Mouse (Mus musculus) lung, postnatal 10 days (tissue): Measurements from ENCODE around the gene Cspg4.

ENCODE experiments used
- DNase-seq: peaks from one replicate; pipeline ENCODE4 v3.0.0; 2021

Gene Cspg4

DNA sequence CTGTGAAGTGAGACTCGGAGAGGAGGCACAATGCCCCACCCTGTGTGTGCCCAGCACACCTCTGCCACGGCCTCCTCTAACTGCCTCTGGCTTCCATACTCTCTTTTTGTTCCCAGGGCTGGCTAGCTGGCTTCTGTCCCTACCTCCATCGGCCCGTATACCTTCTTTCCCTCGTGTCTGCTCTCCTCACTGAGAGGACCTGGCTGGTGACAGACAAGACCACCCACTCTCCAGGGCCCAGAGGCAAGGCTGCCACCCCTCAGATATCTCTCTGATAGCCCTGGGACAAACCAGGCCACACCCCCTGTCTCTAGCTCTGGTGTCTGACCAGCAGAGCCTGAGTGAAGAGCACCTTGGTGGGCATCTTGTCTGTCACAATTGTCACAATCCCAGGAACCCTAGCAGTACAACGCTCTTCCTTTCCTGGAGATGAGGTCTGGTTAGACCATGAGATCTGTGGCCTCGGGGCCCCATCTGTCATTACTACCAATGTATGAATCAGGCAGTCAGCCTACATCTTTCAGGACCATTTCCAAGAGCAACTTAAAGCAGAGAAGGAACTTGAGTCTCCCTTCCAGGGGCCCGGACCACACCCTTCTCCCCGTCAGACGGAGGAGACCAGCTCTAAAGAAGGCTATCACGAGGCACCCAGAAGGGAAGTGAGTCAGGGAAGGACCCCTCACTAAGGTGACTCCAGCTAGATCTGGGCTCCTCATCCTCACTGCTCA lies 1.0 kb downstream of the Cspg4 start:
- peak; percentile 7 for DNase-seq

DNA sequence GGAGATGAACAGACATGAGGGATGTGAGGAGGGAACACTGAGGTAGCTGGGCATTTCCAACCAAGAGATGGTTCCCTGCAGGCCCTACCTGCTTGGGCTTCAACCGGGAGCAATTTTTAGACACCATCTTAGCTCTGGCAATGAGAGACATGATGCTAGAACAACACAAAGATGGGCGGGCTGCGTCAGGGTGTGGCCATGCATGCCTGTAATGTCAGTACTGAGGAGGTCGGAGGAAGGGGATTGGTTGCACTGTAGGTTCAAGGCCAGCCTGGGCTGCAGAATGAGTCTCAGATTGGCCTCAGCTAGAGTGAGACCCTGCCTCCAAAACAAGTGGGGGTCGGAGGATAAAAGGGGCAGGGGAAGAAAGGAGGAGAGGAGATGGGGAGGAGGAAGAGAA lies 1.6 kb downstream of the Cspg4 start:
- DNase-seq: peak; percentile 12

DNA sequence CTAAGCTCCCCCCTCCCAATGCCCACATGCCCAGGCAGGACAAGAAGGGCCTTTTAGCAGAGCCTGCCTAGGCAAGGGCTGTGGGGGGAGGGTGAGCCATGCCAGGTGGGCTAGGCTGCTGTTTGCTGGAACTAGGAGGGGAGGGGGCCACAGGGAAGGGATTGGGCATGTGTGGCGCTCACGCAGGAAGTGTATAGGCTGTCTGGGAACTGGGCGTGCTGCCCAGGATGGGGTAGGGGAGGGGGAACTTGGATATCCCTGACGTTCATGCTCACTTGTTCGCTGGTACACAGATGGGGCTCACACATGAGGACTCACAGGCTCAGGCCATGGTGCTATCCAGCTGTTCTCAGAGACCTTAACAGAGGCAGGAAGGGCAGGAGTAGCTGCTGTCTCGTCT lies 3.5 kb downstream of the Cspg4 start:
- DNase-seq: peak; percentile 88

DNA sequence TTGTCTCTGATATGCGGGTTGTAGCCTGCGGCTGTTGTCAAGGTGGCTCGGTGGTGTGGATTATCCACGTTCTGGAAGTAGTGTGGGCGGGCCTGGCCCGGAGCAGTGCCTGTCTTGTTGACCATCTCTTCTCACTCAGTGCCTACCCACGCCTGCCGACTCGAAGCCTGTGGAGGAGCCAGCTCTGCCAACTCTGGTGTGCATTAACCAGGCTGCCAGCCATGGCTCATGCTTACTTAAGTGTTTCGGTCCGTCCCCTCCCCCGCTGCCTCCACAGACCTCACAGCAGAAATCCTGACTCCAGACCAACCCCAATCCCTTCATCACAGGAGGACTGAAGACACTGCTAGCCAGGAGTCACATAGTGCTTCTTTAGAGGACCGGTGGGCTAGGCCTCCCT lies 4.7 kb downstream of the Cspg4 start:
- DNase-seq: peak; percentile 25

DNA sequence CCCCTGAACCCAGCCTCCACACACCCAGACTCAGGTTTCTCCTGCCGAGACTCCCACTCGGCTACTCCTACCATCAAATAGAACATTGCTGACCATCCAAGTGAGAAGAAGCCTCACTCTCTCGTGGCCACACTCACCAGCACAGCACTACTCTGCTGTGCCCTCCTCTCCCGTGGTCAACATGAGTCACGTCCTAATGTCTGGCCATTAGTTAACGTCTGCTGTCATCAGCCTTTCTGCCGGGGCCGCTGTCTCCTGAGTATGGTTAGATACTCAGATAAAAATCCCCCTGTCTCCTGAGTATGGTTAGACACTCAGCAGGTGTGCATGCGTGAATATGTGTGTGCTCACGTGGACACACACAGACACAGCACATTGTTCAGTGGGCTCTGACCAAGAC lies 5.9 kb downstream of the Cspg4 start:
- DNase-seq: no peak

DNA sequence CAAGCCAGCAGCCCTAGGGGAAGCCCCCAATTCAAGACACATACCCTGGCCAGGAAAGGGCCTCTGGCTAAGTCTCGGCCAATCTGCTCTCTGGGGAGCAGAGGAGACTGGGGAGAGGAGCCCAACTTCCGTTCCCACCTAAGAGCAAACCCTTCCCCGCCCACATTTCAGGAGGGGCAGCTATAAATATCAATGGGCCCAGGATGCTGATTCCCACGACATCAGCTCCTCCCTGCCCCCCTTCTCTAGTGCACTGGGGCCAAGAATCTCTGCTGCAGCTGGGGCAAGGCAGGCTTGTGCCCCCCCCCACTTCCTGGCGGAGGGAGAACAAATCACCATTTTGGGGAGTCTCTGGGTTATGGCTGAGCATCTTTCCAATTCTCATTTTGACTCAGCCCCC lies 6.4 kb downstream of the Cspg4 start:
- DNase-seq: peak; percentile 85

DNA sequence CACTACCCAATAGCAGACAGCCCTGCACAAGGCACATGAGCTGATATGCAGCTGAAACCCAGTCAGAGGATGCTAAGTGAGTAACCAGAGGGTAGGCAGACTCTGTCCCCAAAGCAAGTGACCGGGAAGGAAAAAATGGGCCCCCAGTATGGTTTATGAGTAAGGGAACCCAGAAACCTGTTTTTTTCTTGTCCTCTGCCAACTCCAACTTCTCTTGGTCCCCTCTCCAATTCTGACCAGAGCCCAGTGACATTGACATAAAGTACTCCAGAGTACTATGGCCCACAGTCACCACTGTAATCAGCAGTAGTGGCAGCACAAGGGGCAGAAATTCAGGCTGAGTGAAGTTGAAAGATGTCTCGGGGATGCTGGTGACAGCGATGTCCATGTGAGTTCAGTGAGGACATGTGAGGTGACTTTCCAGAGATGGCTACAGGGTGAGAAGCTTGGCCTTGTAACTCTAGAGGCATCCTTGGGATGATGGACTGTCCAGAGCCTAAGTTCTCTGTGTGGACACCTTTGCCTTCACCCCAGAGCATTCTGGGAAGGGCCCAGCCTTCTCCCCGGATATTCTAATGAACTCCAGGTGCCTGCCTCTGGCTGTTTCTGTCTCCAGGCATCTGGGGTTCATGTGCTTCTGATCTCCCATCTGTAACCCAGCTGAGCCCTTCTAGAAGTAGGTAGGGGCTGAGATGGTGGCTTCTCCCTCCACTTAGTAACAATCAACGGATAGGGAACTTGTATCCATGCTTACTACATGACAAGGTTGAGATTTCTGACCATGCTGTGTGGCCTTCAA lies 7.5 kb downstream of the Cspg4 start:
- peak; percentile 33 for DNase-seq

DNA sequence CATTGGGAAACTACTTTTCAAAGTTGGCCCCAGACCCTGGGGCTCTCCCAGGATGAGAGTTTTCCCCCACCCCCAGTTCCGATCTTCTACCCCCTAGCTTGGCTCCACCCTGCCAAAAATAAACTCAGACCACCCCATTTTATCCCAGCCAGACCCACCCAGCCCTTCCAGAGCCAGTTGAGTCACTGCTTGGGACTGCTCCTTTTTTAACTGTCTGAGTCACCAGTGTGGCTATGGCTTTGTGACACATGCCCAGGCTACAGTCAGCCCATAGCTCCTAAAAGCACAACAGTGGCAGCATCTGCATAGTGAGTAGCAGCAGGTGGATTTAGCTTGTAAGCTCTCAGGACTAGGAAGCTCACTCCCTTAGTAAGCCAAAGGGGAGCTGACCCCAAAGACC lies 8.3 kb downstream of the Cspg4 start:
- peak; percentile 24 for DNase-seq

DNA sequence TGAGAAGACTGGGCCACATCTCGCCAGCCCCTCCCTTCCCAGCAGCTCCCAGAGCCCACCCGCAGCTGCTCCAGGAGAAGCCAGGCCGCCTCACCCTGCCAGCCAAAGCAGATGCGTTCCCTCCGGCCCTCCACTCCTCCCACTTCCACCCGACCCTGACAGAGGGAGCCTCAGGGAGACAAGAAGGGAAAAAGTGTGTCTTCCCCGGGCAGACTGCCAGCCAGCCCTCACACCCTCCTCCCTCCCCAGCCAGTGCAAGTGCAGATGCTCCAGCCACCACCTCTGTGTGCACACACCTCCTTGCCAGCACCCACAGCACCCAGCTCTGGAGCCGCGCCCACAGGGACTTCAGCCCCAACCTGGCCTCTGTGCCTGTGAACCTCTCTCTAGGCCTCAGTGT lies 12.0 kb downstream of the Cspg4 start:
- DNase-seq: peak; percentile 80

DNA sequence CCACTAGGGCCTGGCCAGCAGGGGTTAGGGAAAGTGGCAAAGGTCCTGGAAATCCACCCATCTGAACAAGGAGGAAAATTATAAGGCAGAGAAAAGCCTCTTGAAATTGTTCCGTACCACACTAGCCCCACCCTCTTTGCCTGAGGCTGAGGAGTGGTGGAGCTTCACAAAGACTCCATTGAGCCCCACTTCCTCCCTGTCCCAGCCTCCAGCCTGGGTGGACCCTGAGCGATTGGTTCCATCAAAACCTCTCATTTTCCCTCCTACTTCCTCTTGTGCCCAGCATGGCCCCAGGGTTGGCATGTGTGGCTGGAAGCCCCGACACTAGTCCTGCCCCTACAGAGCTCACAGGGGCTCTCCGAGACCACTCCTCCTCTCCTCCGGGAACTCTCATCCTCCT lies 12.5 kb downstream of the Cspg4 start:
- no peak for DNase-seq

DNA sequence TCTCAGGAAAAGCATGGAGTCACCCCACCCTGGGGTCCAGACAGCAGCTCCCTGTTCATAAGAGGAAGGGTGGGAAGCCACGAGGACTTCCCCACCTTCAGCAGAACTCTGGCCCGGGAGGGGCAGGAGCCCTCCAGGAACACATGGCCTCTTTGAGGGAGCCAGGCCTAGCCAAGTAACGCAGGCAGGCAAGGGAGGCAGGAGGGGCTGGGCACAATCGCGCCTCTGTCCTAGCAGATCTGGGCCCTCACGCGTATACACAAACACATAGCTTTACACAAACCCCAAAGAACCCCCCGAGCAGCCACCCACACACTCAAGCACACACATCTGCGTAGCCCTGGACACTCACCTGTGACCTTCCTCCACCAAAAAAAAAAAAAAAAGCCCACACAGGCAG lies 16.0 kb downstream of the Cspg4 start:
- DNase-seq: no peak

DNA sequence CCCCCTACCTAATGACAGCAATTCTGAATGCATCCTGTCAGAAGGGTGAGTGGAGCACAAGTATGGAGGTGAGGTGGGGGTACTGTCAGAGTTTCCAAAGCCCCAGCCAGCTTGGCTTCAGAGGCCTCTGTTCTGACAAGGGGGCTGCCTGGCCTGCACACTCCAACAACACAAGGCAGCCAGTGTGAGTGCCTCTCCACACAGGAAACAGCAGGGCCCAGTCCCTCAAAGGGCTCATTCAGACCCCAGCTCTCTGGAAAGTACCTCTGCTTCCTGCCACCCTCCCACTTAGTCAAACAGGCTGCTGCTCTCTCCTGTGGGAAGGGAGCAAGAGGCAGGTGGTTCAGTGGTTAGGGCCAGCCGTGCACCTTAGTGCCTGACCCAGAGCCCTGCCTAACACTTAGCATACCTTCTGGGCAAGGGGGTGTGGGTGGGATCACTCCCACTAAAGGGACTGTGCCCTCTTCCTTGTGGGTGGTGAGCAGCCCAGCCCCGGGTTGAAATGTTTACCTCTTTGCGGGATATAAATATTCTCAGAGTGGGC lies 16.8 kb downstream of the Cspg4 start:
- DNase-seq: no peak

DNA sequence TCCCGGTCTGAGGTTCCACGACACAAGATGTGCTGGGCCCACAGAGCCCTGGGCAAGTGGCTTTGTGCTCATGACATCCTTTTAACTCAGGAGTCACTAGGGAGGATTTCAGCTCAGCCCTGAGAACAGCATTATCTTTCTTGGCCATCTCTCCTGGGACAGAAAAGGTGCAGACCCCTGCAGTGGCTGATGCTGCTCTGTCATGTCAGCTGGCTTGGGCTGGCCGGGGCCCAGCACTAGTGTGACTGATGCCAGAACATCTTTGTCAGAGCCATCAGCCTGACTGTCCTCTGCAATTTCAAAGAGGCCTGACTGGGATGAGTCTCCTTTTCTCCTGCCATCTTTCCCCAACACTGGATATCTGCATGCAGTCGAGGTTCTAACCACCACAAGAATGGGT lies 17.4 kb downstream of the Cspg4 start:
- no peak for DNase-seq

DNA sequence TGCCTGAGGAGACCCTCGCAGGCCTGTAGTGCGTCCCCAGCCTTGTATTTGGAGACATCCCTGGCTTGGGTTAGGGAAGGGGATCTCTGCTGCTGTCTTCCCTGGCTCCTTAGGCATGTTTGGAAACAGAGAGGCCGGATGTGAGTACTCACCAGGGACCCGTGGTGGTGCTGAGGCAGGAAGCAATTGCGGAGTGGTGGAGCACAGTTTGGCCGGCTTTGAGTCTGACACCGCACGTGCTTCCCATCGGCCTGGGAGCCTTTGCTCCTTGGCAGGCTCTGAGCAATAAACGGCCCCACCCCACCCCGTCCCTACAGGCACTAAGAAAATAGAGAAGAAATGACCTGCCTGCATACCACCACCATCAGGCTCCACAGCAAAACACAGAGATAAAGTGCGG lies 18.0 kb downstream of the Cspg4 start:
- no peak for DNase-seq

DNA sequence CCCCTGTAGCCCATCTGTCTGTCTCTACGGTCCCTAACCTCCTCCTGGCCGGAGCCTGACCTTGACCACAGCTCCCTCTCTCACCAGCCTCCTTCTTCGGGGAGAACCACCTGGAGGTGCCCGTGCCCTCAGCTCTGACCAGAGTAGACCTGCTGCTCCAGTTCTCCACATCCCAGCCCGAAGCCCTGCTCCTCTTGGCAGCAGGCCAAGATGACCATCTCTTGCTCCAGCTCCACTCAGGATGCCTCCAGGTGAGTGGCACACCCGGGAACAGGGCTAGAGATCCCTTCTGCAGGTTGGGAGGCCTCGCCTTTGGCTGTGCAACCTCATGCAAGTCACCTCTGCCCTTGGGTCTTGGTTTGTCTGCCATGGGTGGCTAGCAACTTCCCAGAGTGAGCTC lies 18.6 kb downstream of the Cspg4 start:
- DNase-seq: no peak

DNA sequence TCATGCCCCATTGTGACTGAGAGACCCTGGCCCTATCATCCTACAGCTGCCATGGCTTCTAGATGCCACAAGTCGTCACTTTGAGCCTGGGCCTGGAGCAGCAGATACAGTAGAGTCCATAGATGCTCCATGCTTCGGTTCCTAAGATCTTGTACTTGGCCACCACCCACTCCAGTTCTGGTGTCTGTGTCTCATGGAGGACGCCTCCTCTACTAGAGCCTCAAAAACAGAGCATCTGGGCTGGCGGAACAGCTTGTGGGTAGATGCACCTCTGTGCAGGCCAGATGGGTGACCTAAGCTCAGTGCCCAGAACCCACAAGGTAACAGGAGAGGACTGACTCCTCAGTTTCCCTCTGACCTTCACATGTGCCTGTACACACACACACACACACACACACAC lies 19.5 kb downstream of the Cspg4 start:
- DNase-seq: no peak

DNA sequence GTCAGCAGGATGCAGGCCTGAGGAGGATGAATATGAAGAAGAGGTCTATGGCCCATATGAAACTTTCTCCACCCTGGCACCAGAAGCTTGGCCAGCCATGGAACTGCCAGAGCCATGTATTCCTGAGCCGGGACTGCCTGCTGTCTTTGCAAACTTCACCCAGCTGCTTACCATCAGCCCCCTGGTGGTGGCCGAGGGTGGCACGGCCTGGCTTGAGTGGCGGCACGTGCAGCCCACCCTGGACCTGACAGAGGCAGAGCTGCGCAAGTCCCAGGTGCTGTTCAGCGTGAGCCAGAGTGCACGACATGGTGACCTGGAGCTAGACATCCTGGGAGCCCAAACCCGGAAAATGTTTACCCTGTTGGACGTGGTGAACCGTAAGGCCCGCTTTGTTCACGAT lies 21.3 kb downstream of the Cspg4 start:
- peak; percentile 56 for DNase-seq

DNA sequence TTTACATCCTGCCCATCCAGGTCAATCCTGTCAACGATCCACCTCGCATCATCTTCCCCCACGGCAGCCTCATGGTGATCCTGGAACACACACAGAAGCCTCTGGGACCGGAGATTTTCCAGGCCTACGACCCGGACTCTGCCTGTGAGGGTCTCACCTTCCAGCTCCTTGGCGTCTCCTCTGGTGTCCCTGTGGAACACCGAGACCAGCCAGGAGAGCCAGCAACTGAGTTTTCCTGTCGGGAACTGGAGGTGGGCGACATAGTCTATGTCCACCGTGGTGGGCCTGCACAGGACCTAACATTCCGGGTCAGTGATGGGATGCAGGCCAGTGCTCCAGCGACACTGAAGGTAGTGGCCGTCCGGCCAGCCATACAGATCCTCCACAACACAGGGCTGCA lies 21.8 kb downstream of the Cspg4 start:
- no peak for DNase-seq

DNA sequence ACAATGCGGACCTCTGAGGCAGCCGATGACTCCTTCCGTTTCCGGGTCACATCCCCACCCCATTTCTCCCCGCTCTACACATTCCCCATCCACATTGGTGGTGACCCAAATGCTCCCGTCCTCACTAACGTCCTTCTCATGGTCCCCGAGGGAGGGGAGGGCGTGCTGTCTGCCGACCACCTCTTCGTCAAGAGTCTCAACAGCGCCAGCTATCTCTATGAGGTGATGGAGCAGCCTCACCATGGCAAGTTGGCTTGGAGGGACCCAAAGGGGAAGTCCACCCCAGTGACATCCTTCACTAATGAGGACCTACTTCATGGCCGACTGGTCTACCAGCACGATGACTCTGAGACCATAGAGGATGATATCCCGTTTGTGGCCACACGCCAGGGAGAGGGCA lies 22.7 kb downstream of the Cspg4 start:
- no peak for DNase-seq

DNA sequence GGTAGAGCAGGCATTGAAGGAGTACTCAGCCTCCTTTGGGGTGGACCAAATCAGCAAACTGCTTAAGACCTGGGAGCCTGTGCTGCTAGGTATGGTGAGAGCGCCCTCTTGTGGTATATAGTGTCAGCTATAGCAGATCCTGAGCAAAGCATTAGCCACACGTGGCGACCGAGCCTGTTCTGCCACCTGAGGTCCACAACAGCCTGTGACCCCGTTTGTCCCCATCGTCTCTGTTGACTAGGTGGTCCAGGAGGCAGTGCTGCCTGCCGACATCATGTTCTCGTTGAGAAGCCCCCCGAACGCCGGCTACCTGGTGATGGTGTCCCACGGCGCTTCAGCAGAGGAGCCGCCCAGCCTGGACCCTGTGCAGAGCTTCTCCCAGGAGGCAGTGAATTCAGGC lies 25.0 kb downstream of the Cspg4 start:
- DNase-seq: peak; percentile 86

DNA sequence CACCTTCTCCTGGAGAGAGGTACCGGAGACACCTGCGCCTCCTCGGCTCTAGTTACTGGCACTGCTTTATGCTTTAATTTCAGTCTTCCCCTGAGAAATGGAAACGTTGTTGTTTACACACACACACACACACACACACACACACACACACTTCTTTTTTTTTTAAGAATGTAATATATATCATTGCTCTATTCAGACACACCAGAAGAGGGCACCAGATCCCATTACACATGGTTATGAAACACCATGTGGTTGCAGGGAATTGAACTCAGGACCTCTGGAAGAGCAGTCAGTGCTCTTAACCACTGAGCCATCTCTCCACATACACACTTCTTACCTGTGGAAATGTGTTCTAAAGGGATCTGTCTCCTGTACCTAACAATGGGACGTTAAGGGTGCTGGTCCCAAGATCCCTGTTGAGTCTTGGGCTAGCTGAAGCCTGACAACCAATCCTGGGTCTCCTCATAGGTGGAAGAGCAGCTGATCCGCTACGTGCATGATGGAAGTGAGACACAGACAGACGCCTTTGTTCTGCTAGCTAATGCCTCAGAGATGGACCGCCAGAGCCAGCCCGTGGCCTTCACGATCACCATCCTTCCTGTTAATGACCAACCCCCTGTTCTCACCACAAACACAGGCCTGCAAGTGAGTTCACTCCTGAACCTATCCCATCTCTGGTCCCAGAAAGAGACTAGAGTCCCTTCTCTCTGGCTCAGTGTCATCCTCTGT lies 25.9 kb downstream of the Cspg4 start:
- DNase-seq: no peak

DNA sequence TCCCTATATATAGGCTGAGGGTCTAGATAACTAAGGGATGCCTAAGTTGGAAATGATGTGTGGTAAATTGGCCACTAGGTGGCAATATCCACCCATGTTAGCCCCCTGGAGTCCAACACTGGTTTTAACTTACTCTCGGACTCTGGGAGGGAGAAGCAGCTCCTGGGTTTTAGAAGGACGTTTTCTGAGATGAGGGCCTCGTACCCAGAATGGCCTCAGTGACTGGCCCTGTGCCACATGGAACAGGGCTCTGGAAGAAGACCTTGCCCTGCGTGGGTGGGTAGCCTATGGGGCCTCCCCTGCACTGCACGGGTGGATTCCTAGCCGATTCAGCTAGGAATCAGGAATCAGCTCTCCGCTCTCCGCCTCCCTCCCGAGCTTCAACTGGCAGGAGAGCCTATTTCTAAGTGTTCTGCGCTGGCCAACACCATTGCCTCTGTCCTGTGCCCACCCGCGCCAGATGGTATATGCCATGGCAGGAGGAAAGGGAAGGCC lies 26.7 kb downstream of the Cspg4 start:
- peak; percentile 84 for DNase-seq

DNA sequence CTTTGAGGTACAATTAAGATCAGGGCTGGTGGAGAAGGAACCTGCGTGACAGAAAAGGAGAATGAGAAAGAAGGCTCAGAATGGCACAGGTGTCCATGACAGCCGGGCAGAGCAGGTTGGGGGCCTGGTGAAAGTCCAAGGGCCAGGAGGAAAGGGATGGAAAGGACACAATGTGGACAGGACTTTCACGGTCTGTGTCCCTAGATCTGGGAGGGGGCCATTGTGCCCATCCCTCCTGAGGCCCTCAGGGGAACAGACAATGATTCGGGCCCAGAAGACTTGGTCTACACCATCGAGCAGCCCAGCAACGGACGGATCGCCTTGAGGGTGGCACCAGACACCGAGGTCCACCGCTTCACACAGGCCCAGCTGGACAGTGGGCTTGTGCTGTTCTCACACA lies 27.3 kb downstream of the Cspg4 start:
- DNase-seq: no peak

DNA sequence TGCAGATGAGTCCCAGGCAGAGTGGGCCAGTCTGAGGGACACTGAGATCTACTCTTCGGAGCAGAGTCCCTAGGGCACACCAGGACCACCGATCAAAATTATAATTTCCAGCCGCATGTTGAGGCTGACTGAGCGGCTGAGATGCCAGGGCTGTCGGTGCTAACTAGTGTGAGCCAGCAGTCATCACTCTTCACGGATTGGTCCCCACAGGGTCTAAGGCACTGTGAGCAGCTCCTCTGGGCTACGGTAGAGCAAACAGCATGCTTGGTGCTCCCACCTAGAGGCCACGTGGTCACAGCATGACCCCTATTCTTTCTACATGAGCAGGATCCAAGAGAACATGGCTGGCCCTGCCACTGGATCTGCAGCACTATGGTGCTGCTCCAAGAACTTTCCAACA lies 28.5 kb downstream of the Cspg4 start:
- DNase-seq: no peak
